Mouse (Mus musculus) midbrain, embryonic 10.5 days (tissue): ENCODE measurements around the gene Slc41a3. TPM values are rescaled to one million over a fixed set of nuclear protein-coding genes. Genes with fewer than 3 reads are reported as not detected.
A peak's percentile ranks its signal among the peaks of the same experiment; 100 is the strongest.

Source experiments
- DNase-seq: peaks from one replicate; pipeline ENCODE4 v3.0.0-alpha.2; 2017; ENCODE audit warnings: low spot score
- H3K27ac ChIP-seq: fragments of 300-500 bp; sonication (generic); replicated peaks from 2 replicates; pipeline ENCODE4 v1.5.1; 2016; ENCODE audit warnings: mild to moderate bottlenecking
- H3K27me3 ChIP-seq: fragments of 300-500 bp; sonication (generic); 2 replicates; pipeline ENCODE4 v1.6.1; 2016; ENCODE audit warnings: low read depth, mild to moderate bottlenecking; ENCODE audit not compliant: poor library complexity, severe bottlenecking
- H3K36me3 ChIP-seq: fragments of 300-500 bp; sonication (generic); 2 replicates; pipeline ENCODE4 v1.6.1; 2016; ENCODE audit warnings: mild to moderate bottlenecking, moderate library complexity
- H3K4me1 ChIP-seq: fragments of 300-500 bp; sonication (generic); 2 replicates; pipeline ENCODE4 v1.6.1; 2016
- H3K4me3 ChIP-seq: fragments of 300-500 bp; sonication (generic); 2 replicates; pipeline ENCODE4 v1.5.1; 2016; ENCODE audit warnings: mild to moderate bottlenecking, moderate library complexity
- H3K9me3 ChIP-seq: fragments of 300-500 bp; sonication (generic); replicated peaks from 2 replicates; pipeline ENCODE4 v1.6.1; 2016; ENCODE audit warnings: mild to moderate bottlenecking
- WGBS: fragments of 180-500 bp; shearing (Covaris S2); methylation state at CpG from one replicate; pipeline ENCODE4 v1.1.7; 2016; 5-methylcytosine and 5-hydroxymethylcytosine counted together
- polyA plus RNA-seq: library from polyadenylated mRNA; unstranded; fragments of >200 nt; fragmentation: Nextera tagmentation; extraction: Ambion mirVana; gene quantifications from 2 replicates; pipeline ENCODE4 v1.2.1, GENCODE M21; 2016

The Slc41a3 gene
- 2.2 and 3.5 TPM in 2 replicates for polyA plus RNA-seq

DNA sequence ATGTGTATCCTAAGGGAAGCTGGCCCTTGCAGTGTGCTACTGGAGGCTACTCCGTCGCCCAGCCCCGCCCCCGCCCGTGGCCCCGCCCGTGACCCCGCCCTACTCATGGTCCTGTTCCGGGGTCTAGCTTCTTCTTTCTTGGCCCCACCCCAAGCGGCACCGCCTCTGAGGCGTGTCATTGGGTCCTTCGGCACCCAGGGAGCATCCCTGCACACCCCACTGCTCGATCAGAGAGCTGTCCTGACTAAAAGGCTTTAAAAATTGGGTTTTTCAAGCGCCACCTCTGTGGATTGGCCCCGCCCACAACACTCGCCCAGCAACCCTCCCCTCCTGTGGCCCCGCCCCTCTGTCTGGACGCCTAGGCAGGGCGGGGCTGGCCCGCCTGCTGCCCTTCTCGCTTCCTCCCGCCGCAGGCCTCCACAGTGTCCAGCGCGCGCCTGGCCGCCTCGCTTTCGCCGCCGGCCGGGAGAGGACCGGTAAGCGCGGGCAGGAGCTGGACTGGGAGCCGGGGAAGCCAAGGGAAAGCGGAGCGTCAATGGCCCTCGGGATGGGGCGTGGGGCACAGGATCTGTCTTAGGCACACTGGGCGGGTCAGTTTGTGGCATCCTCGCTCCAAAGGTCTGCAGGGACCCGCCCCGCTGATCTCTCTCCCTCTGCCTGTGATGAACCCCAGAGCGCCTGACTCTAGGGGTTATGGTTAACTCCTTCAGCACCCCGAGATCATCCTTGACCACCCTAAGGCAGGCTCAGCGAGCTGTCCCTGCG is at the start of gene Slc41a3:
TSS of gene Slc41a3 (plus strand) at position 193 of the 765 bp plus-strand sequence.
- H3K27me3 ChIP-seq, result peaks cover 22% of the 10 kb centered on the region
- H3K36me3 ChIP-seq, result no peaks in the 10 kb centered on the region
- WGBS, result 1% methylated on average over 49 of the region's 49 CpGs
- H3K27ac ChIP-seq, result peak within 1 kb of the TSS; percentile 85
- H3K9me3 ChIP-seq, result no peaks in the 10 kb centered on the region
- H3K4me1 ChIP-seq, result peaks cover 23% of the 10 kb centered on the region
- peak; percentile 90 for DNase-seq
- peak within 1 kb of the TSS; percentile 69 for H3K4me3 ChIP-seq

DNA sequence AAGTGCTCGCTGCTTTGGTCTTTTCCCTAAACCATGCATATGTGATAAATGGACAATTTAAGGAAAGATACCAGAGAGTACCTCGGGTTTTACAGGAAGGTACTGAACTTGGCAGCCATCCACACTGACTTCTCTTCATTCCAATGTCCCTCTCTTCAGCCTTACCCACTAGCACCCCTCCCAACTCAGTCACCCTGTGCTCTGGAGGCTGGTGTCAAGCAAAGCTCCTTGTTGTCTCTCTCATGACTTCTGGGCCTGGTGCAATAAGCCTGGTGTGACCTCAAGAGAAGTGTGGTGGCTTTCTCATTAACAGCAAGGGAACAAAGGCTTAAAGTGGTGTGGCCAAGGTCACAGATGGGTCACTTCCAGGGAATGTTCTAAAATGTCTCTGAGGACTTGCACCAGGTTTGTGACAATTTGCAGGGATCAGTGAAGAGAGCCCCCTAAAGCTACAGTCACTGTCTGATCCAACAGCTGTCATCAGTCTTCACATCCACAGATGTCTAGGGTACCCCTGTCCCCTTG is 47.9 kb upstream of the Slc41a3 start:
- WGBS, result 70% methylated on average over 2 of the region's 2 CpGs
- H3K27ac ChIP-seq, result no peak overlapping the region
- no peaks in the 10 kb centered on the region for H3K9me3 ChIP-seq
- H3K27me3 ChIP-seq, result no peaks in the 10 kb centered on the region; the same call in 1 of the 2 replicates
- DNase-seq, result no peak
- H3K4me1 ChIP-seq, result peaks cover 12% of the 10 kb centered on the region
- H3K36me3 ChIP-seq, result no peaks in the 10 kb centered on the region
- no peak overlapping the region for H3K4me3 ChIP-seq

DNA sequence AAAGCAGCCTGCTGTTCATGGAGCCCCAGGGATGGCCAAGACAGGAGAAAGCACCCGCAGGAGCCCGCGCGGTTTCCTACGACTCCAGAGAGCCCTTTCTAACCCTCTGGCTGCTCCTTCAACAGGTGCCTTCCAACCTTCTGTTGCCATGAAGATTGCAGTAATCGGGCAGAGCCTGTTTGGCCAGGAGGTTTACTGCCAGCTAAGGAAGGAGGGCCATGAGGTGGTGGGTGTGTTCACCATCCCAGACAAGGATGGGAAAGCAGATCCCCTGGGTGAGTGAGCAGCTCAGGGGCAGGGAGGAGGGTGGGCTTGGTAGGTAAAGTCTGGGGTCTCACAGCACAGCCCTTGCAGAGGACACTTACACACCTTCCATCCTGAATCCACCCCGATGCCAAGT is 47.4 kb upstream of the Slc41a3 start:
- Histone ChIP-seq H3K4me3 (no peak overlapping the region), H3K4me1 (peaks cover 12% of the 10 kb centered on the region), H3K27ac (no peak overlapping the region; the same call in 1 of the 2 replicates), H3K36me3 (no peaks in the 10 kb centered on the region), H3K9me3 (no peaks in the 10 kb centered on the region), H3K27me3 (no peaks in the 10 kb centered on the region)
- DNase-seq, result no peak
- 96% methylated on average over 7 of the region's 7 CpGs for WGBS

DNA sequence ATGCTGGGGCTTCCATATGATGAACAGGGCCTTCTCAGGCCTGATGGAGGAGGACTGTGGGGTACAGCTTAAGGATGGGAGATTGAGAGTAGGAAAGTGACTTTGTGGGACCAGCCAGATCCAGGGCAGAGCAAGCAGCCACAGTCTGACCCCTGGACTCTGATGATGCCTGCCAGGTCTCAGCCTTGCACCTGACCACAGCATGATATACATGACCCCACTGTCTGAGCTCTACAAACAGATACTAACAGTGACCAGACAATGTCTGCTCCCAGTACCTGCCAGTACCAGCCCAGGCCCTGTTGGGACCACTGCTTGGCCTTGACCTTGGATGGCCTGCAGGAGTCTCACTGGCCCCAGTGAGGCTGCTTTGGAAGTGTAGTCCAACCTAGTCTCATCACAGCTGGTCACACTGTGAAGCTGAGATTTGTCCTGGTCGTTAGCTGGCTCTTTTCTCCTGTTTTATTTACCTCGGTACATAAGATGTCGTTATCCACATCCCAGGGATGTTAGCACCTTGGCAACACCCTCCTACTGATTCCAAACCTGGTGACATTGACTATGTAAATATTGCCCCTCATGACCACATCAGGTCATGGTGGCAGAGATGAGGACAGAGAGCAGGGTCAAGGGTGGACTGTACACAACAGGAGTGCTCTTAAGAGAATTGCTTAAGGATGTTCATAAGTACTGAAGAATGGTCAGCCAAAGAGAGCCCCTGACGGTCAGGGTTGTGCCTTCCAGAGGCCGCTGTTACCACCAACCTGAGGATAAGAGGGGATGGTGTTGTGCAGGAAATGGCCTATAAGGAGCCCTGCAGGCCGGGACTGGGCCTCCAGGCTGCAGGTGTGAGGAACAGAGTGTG is 46.5 kb upstream of the Slc41a3 start:
- Histone ChIP-seq H3K4me3 (no peak overlapping the region), H3K9me3 (no peaks in the 10 kb centered on the region), H3K27ac (no peak overlapping the region), H3K27me3 (no peaks in the 10 kb centered on the region), H3K36me3 (no peaks in the 10 kb centered on the region), H3K4me1 (peaks cover 12% of the 10 kb centered on the region)
- DNase-seq, result no peak
- WGBS, result 85% methylated on average over 6 of the region's 6 CpGs

DNA sequence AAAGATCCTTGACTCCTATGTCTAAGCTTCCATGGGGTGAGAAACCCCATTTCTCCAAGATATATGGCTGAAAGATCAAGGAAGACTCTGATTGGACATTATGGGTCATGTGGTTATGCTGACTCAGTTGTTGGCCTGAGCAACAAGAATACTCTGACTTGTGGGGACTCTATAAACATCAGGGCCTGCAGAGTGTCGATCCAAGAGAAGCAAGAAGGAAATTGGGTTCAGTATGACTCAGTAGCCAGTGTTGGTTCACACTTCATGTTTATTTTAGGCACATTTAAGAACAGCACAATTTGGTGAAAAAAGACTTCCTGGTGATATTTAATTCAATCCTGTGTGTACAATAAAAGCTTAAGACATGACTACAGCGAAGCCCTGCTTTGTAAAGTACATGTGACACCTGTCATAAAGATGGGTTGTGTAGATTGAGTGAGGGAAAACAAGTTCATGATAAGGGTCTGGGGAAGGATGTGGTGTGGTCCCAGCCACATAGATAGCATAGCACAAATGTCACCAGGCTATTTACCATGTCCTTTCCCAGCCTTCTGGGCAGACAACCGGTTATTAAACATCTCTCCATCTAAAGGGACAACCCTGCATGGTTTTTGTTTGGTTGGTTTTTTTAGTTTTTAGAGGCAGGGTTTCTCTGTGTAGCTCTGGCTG is 44.0 kb upstream of the Slc41a3 start:
- peak overlapping the region; percentile 33 for H3K27ac ChIP-seq
- WGBS, result 90% methylated on average over 3 of the region's 3 CpGs
- H3K27me3 ChIP-seq, result no peaks in the 10 kb centered on the region
- no peaks in the 10 kb centered on the region for H3K9me3 ChIP-seq
- peaks cover 12% of the 10 kb centered on the region for H3K4me1 ChIP-seq
- H3K36me3 ChIP-seq, result no peaks in the 10 kb centered on the region
- H3K4me3 ChIP-seq, result no peak overlapping the region
- no peak for DNase-seq

DNA sequence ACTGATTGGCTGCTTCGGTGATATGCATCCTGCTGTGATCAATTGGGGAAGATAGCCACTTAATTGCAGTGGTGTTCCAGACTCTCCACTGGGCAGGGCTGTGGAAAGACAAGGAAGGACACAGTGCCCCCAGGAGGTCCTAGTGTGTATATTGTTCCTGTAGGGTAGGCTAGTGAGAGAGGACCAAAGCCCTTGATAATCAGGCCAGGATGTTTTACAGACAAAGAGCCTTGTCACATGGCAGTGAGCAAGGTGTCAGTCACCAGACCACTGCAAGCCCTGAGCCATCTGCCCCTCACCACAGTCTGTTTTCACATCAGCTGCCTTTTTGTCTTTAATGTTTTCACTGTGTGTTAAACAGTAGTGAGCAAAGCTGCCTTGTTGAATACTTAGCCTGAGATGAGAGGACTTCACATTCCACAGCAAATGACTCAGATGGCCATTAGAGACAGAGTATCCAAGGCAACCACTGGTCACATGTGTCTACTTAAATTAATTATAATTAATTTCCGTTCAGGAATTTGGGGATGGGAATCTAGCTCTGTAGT is 43.2 kb upstream of the Slc41a3 start:
- 72% methylated on average over 2 of the region's 2 CpGs for WGBS
- H3K27ac ChIP-seq, result peak overlapping the region; percentile 33

DNA sequence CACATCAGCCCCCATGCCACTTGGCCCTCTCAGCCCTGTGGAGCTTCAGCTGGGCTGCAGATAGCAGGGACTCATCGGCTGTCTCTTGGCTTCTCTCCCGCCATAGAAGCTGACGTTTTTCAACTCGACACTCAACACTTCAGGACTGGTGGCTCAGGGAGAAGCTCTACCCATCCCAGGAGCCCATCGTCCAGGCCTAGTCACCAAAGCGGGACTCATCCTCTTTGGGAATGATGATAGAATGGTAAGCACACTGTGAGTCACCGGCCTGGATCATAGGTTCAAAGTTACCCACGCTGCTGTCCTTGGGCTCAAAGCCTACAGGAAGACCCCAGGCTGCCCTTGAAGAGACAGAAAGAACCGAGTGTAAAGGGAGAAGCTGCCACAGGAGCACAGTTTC is 40.3 kb upstream of the Slc41a3 start:
- 87% methylated on average over 9 of the region's 9 CpGs for WGBS
- DNase-seq, result no peak
- H3K9me3 ChIP-seq, result no peaks in the 10 kb centered on the region
- H3K36me3 ChIP-seq, result no peaks in the 10 kb centered on the region
- H3K4me3 ChIP-seq, result no peak overlapping the region
- peaks cover 12% of the 10 kb centered on the region for H3K4me1 ChIP-seq
- 0 out of 2 replicates have a peak overlapping the region, but pooled peaks have one; percentile 28 for H3K27ac ChIP-seq
- no peaks in the 10 kb centered on the region for H3K27me3 ChIP-seq

More for the DNA sequence above, 43.2 kb upstream of the Slc41a3 start:
- Histone ChIP-seq H3K27me3 (no peaks in the 10 kb centered on the region), H3K9me3 (no peaks in the 10 kb centered on the region), H3K4me1 (peaks cover 12% of the 10 kb centered on the region), H3K4me3 (no peak overlapping the region), H3K36me3 (no peaks in the 10 kb centered on the region)
- DNase-seq, result peak; percentile 22

DNA sequence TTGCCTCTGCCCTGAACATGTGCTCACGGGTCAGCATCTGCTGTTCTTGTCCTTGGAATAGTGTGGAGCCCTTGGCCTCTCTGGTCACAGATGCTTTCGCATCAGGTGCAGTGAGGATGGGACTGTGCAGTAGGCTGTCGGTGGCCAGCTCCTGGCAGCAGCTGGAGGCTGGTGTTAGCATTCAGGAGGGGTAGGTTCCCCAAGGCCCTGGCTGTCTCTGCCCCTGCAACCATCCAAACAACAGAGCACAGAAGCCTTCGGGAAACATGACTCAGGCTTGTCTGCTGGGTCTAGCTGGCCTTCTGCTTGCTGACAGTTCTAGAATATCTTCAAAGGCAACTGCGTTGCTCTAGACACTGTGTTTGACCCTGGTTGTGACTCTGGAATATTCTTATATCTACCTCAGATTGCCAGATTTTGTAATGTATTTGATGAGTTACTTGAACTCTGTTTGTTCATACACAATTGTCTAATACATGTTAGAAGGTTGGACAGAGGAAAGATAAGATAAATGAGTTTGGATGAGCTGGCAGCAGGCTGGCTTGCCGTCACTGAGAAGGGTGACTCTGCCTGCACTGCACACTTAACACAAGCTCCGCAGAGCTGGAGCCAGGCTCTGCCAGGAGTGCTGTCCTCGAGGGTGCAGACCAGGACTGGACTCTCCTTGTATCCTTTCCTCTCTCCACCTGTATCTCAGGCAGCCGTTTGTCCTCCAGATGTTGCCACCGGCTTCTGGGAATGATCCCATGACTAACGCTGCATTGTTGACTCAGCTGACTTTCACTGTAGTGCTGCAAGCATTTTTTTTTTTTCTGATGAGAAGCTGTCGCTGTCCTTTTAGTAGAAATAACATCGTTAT is 38.9 kb upstream of the Slc41a3 start:
- no peaks in the 10 kb centered on the region for H3K27me3 ChIP-seq
- 0 out of 2 replicates have a peak overlapping the region, but pooled peaks have one; percentile 7 for H3K27ac ChIP-seq
- WGBS, result 74% methylated on average over 13 of the region's 13 CpGs
- no peaks in the 10 kb centered on the region for H3K9me3 ChIP-seq
- H3K36me3 ChIP-seq, result no peaks in the 10 kb centered on the region
- DNase-seq, result no peak
- no peak overlapping the region for H3K4me3 ChIP-seq
- H3K4me1 ChIP-seq, result peaks cover 11% of the 10 kb centered on the region

DNA sequence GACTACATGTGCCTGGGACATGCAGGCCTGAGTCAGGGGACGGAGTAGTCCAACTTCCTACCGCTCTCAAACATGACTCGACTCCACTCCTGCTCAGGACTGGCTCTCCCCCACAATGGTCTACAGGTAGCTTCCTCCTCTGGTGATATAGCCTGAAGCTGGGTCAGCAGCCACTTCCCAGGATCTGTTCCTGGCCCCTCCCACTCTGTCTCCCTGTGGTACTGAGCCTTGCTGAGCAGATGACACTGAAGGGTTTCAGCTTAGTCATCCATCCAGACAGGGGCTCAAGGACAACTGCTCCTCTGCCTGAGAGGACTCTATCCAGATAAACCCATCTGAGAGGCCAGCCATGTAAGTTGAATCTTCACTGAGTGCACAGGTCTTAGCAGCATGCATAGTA is 37.0 kb upstream of the Slc41a3 start:
- Histone ChIP-seq H3K4me1 (no peaks in the 10 kb centered on the region), H3K27me3 (no peaks in the 10 kb centered on the region), H3K27ac (0 out of 2 replicates have a peak overlapping the region, but pooled peaks have one; percentile 9), H3K36me3 (no peaks in the 10 kb centered on the region), H3K4me3 (no peak overlapping the region), H3K9me3 (no peaks in the 10 kb centered on the region)
- WGBS, result 90% methylated on average over 3 of the region's 3 CpGs
- DNase-seq, result no peak

DNA sequence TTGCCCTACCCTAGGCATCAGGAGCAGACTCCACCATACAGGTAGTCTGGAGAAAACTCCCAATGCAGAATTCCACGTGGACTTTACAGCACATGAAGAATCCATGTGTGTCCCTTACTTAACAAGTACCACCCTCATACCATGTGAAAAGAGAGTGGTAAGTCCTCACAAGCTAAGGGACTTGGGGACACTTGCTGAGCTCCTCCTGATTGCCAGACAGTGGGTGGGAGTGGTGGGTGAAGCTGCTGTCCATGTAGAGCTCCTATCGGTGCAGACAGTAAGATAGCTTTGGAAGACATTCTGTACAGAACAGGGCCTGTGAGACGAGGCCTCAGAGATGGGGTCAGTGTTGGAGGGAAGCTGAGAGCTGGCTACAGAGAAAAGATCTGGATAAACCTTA is 36.6 kb upstream of the Slc41a3 start:
- Histone ChIP-seq H3K4me1 (no peaks in the 10 kb centered on the region), H3K27me3 (no peaks in the 10 kb centered on the region), H3K36me3 (no peaks in the 10 kb centered on the region), H3K4me3 (no peak overlapping the region), H3K9me3 (no peaks in the 10 kb centered on the region), H3K27ac (no peak overlapping the region)
- 81% methylated on average over 3 of the region's 3 CpGs for WGBS
- DNase-seq, result no peak

DNA sequence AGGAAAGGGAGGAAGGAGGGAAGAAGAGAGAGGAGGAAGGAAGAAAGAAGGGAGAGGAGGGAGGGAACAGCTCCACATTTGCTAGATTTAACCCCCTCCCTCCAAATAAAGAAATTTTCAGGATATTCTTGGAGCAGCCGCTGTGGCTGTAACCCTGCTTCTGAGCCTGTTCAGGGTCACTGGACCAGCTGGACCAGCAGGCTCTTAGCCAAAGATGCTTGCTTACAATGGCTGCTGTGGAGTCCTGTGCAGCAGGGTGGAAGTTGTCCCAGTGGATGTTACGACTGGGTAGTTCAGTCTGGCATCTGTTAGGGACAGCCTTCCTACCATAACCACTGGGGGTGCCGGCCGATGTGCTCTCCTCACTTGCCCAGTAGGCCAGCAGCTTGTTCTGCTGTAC is 35.8 kb upstream of the Slc41a3 start:
- Histone ChIP-seq H3K9me3 (no peaks in the 10 kb centered on the region), H3K36me3 (no peaks in the 10 kb centered on the region), H3K27ac (no peak overlapping the region), H3K4me3 (no peak overlapping the region), H3K4me1 (no peaks in the 10 kb centered on the region), H3K27me3 (no peaks in the 10 kb centered on the region)
- no peak for DNase-seq
- 88% methylated on average over 4 of the region's 4 CpGs for WGBS
